In genomic region chr5:99978699-99979442, GRCm38 (mm10) we compare ENCODE assay signal across 8 mouse cellular contexts. TPM values are rescaled to one million over a fixed set of nuclear protein-coding genes. Genes with fewer than 3 reads are reported as not detected.
DNase-seq lines count a peak whose midpoint lies in the region; ATAC-seq lines count a peak whose summit lies in the region.

Gene Hnrnpd, minus strand, starts transcription at chr5:99978938.
Gene 4930524J08Rik, plus strand, starts transcription at chr5:99979061.

- 0 out of 2 replicates have a peak, but pooled peaks cover 4% of the 10 kb centered on the region for H3K36me3 ChIP-seq in hindbrain, embryonic 13.5 days

- H3K4me2 ChIP-seq in hindbrain, embryonic 13.5 days = peak within 1 kb of the TSS; percentile 90

- no peaks in the 10 kb centered on the region for H3K27me3 ChIP-seq in hindbrain, embryonic 13.5 days

- H3K9me3 ChIP-seq in hindbrain, embryonic 13.5 days = no peaks in the 10 kb centered on the region

- peak; percentile 97 for DNase-seq in R1 (ENCODE audit: low read depth, low spot score)
- DNase-seq in cerebellum, postnatal 14 days = peak; percentile 95 to 96
- DNase-seq in frontal cortex, postnatal 14 days (ENCODE audit: low spot score in 2 of 2) = peak; percentile 89 to 90
- peak; percentile 78 to 83 for DNase-seq in layer of hippocampus, postnatal 25 days (ENCODE audit: extremely low spot score in 1 of 2, low spot score in 1 of 2)
- DNase-seq in lung, postnatal 14 days = peak; percentile 94
- DNase-seq in ovary, postnatal 36 days (ENCODE audit: low spot score) = peak; percentile 95
- DNase-seq in thymus, postnatal 14 days = peak; percentile 90

- WGBS in hindbrain, embryonic 13.5 days = under 1% methylated on average over 90 of the region's 97 CpGs

- H3K9ac ChIP-seq in hindbrain, embryonic 13.5 days = peak within 1 kb of the TSS; percentile 99

- peaks cover 32% of the 10 kb centered on the region for H3K4me1 ChIP-seq in hindbrain, embryonic 13.5 days (replicated peaks)

- peak within 1 kb of the TSS; percentile 99 for H3K27ac ChIP-seq in hindbrain, embryonic 13.5 days

- ATAC-seq in hindbrain, embryonic 13.5 days (ENCODE audit: low FRiP score) = peak; percentile 98

- H3K4me3 ChIP-seq in hindbrain, embryonic 13.5 days = peak within 1 kb of the TSS; percentile 94

RNA-seq across cellular contexts. Expression of gene Hnrnpd, which starts in this region (rescaled TPM):
- polyA plus RNA-seq in hindbrain, embryonic 13.5 days (2015; fragmentation: Nextera tagmentation; extraction: Ambion mirVana) = 143 and 182 TPM in 2 replicates
- 100 to 1,000 TPM; 179 to 219 TPM for total RNA-seq in layer of hippocampus, postnatal 25 days (2021)

RNA-seq across cellular contexts. Expression of gene 4930524J08Rik, which starts in this region (rescaled TPM):
- 3.9 and 4.0 TPM in 2 replicates for polyA plus RNA-seq in hindbrain, embryonic 13.5 days (2015; fragmentation: Nextera tagmentation; extraction: Ambion mirVana)
- total RNA-seq in layer of hippocampus, postnatal 25 days (2021) = 1 to 10 TPM; 1.6 to 2.1 TPM

Comparison
In these comparisons a context has a peak if more than half of its experiments do, and no peak if none do; other contexts are left out.
1. Peak in every context shown above with its lines: DNase-seq, ATAC-seq, H3K4me3 ChIP-seq and H3K27ac ChIP-seq.